Mouse (Mus musculus): ENCODE measurements around the gene 0610040J01Rik. TPM values are rescaled to one million over a fixed set of nuclear protein-coding genes. Genes with fewer than 3 reads are reported as not detected.

0610040J01Rik gene
- total and polyA plus RNA-seq, 3 experiments = not detected

DNA sequence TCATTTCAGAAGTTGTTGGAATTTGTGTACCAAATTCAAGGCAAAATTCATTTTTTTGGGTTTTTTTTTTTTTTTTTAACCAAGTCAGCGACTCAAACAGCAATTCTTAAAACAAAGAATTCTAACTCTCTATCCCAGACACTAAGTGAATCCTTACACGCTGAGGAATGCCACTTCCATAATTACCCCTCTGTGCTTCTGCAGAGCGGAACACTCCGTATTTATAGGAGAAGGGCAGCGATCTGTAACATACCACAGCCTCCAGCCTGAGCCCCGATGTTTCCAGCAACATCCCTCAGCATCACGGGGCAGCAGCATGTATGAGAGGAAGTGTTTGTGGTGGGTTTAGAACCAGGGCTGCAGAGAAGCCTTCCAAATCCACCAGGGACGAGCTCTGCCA is 135.4 kb downstream of the 0610040J01Rik start:
- dilution Hi-C loops (cut with MboI; ENCODE audit: extremely low pct_ligation_motif_present, extremely low pct_unique_long_range_greater_than_20kb, low sequenced_read_pairs) (no loop called here), in situ Hi-C loops (cut with MboI; ENCODE audit: low pct_ligation_motif_present, low pct_unique_long_range_greater_than_20kb, low sequenced_read_pairs) (no loop called here)
- Histone ChIP-seq H3K27ac (ENCODE audit: insufficient read depth, low read depth) (no peak overlapping the region), H3K9me3 (replicated peaks; ENCODE audit: low read length) (no peaks in the 10 kb centered on the region), H3K9ac (ENCODE audit: insufficient read depth, low read depth) (no peak overlapping the region), H3K27me3 (replicated peaks) (no peaks in the 10 kb centered on the region), H3K4me3 (replicated peaks in 1 of 3; ENCODE audit: low read depth in 2 of 3, low read length in 2 of 3, poor library complexity in 1 of 3) (no peak overlapping the region), H3K36me3 (replicated peaks in 1 of 2; ENCODE audit: control insufficient read depth in 1 of 2, insufficient read depth in 1 of 2, low read length in 1 of 2) (peaks cover 0 to 1% of the 10 kb centered on the region in 2 experiments), H3K79me2 (replicated peaks; ENCODE audit: control insufficient read depth, extremely low read depth, insufficient read depth, poor library complexity, severe bottlenecking) (no peaks in the 10 kb centered on the region), H3K4me2 (ENCODE audit: insufficient read depth, low read depth, poor library complexity, severe bottlenecking) (no peak overlapping the region), H3K4me1 (ENCODE audit: control insufficient read depth in 1 of 2, insufficient read depth in 2 of 2) (peaks cover 7 to 32% of the 10 kb centered on the region in 2 experiments; a peak in 3 of 4 replicates)
- TF ChIP-seq E2F4 (IDR thresholded peaks at IDR 0.05; ENCODE audit: insufficient replicate concordance, low read depth, low read length) = no peak
- no peak for TF ChIP-seq KAT2A (IDR thresholded peaks at IDR 0.05; ENCODE audit: insufficient replicate concordance, low read length)
- no peak for TF ChIP-seq NRF1 (IDR thresholded peaks at IDR 0.05; ENCODE audit: low read depth, low read length)
- no peak for TF ChIP-seq BHLHE40 (IDR thresholded peaks at IDR 0.05; ENCODE audit: low read depth, low read length)
- no peak for TF ChIP-seq SIN3A (IDR thresholded peaks at IDR 0.05; ENCODE audit: low read length)
- no peak for TF ChIP-seq MYC (IDR thresholded peaks at IDR 0.05; ENCODE audit: low read depth, low read length)
- TF ChIP-seq CHD2 (IDR thresholded peaks at IDR 0.05; ENCODE audit: low read length) = no peak
- no peak for TF ChIP-seq JUND (conservative IDR thresholded peaks at IDR 0.05; ENCODE audit: low read depth, low read length)
- TF ChIP-seq ZKSCAN1 (IDR thresholded peaks at IDR 0.05; ENCODE audit: borderline replicate concordance, low read depth, low read length) = no peak
- TF ChIP-seq MAFK (IDR thresholded peaks at IDR 0.05; ENCODE audit: insufficient replicate concordance, low read length) = no peak
- no peak for DNase-seq (ENCODE audit: extremely low read depth)

DNA sequence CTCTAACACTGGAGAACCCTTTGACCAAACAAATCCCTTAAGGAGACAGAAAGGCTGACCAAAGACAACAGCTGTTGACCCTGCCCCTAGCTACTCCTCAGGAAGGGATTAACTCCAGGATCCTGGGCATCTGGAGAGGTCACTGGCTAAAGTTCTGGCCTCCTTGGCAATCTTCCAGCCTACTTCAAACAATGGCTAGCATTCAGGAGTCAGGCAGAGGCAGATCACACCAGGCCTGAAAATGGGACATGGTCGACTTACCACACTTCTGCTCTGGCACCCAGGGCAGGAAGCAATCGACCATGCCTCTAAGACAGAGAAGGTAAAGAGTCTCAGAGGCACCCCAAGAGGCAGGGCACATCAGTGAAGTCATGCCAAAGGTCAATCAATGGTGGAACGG is 137.0 kb downstream of the 0610040J01Rik start:
- Histone ChIP-seq H3K27ac (ENCODE audit: insufficient read depth, low read depth) (no peak overlapping the region), H3K9me3 (replicated peaks; ENCODE audit: low read length) (peaks cover 3% of the 10 kb centered on the region), H3K36me3 (replicated peaks in 1 of 2; ENCODE audit: control insufficient read depth in 1 of 2, insufficient read depth in 1 of 2, low read length in 1 of 2) (peaks cover 0 to 5% of the 10 kb centered on the region in 2 experiments), H3K4me2 (ENCODE audit: insufficient read depth, low read depth, poor library complexity, severe bottlenecking) (no peak overlapping the region), H3K79me2 (replicated peaks; ENCODE audit: control insufficient read depth, extremely low read depth, insufficient read depth, poor library complexity, severe bottlenecking) (no peaks in the 10 kb centered on the region), H3K27me3 (replicated peaks) (no peaks in the 10 kb centered on the region), H3K9ac (ENCODE audit: insufficient read depth, low read depth) (no peak overlapping the region), H3K4me3 (replicated peaks in 1 of 3; ENCODE audit: low read depth in 2 of 3, low read length in 2 of 3, poor library complexity in 1 of 3) (no peak overlapping the region), H3K4me1 (ENCODE audit: control insufficient read depth in 1 of 2, insufficient read depth in 2 of 2) (peaks cover 4 to 19% of the 10 kb centered on the region in 2 experiments; a peak in 3 of 4 replicates)
- TF ChIP-seq CHD1 (IDR thresholded peaks at IDR 0.05; ENCODE audit: low read depth, low read length) (no peak), E2F4 (IDR thresholded peaks at IDR 0.05; ENCODE audit: insufficient replicate concordance, low read depth, low read length) (no peak), MEF2A (IDR thresholded peaks at IDR 0.05; ENCODE audit: borderline replicate concordance, low read depth, low read length) (no peak), ZC3H11A (IDR thresholded peaks at IDR 0.05; ENCODE audit: low read depth, low read length) (no peak), JUND (conservative IDR thresholded peaks at IDR 0.05; ENCODE audit: low read depth, low read length) (no peak), SMC3 (IDR thresholded peaks at IDR 0.05; ENCODE audit: low read depth, low read length) (no peak), HCFC1 (IDR thresholded peaks at IDR 0.05; ENCODE audit: low read depth, low read length) (no peak), MAFK (IDR thresholded peaks at IDR 0.05; ENCODE audit: insufficient replicate concordance, low read length) (no peak), ELF1 (IDR thresholded peaks at IDR 0.05; ENCODE audit: low read depth, low read length) (no peak), GABPA (IDR thresholded peaks at IDR 0.05; ENCODE audit: insufficient replicate concordance, low read depth, low read length) (no peak), TBP (conservative IDR thresholded peaks at IDR 0.05; ENCODE audit: low read depth, low read length) (no peak)
- no peak for DNase-seq (ENCODE audit: extremely low read depth)
- in situ Hi-C loops (cut with MboI; ENCODE audit: low pct_ligation_motif_present, low pct_unique_long_range_greater_than_20kb, low sequenced_read_pairs) (no loop called here), dilution Hi-C loops (cut with MboI; ENCODE audit: extremely low pct_ligation_motif_present, extremely low pct_unique_long_range_greater_than_20kb, low sequenced_read_pairs) (no loop called here)

Other genes with a start within 250 kb of the 0610040J01Rik start
- not detected in 2 replicates for gene Nwd2, start 163.3 kb upstream of the 0610040J01Rik start, total RNA-seq (2012; rRNA removed)
- not detected in 2 replicates for gene Nwd2, start 163.3 kb upstream of the 0610040J01Rik start, total RNA-seq (2014; rRNA removed)
- gene Nwd2, start 163.3 kb upstream of the 0610040J01Rik start, polyA plus RNA-seq (2012; ENCODE audit: insufficient read length, low read depth) = not detected in 2 replicates
- 1.0 and 1.5 TPM in 2 replicates for gene Rell1, start 156.5 kb downstream of the 0610040J01Rik start, total RNA-seq (2012; rRNA removed)
- 1.4 TPM in 2 replicates for gene Rell1, start 156.5 kb downstream of the 0610040J01Rik start, total RNA-seq (2014; rRNA removed)
- 1.6 and 1.8 TPM in 2 replicates for gene Rell1, start 156.5 kb downstream of the 0610040J01Rik start, polyA plus RNA-seq (2012; ENCODE audit: insufficient read length, low read depth)

Data from CH12.LX (cell line).